Mouse (Mus musculus): ENCODE measurements around the gene Tepp.

DNA sequence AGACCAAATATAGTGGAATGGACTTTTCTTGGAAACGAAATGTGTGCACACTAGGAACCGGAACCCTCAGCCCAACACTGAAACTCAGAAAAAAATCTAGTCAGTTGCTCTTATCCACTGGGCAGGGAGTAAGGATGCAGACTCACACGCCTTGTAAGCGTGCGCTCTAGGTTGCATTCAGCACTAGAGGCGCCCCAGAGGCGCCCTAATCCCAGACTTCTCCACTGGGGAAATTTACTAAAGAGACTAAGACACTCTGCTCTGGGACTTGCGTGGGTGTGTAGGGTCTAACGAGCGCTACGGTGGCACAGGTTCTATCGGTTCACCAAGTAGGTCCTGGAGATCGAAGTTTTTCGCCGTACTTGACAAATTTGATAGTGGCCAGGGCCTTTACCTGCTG is 41.1 kb downstream of the Tepp start:
- TF ChIP-seq CTCF (IDR thresholded peaks at IDR 0.05; ENCODE audit: extremely low read depth, insufficient read depth, low read length) (no peak), POLR2A (IDR thresholded peaks at IDR 0.05; ENCODE audit: extremely low read depth, insufficient read depth, low read length) (no peak)

Measured in cortical plate, adult 2 months (tissue).